Mouse (Mus musculus): ENCODE results near the gene Slc35a5. TPM values are rescaled to one million over a fixed set of nuclear protein-coding genes. Genes with fewer than 3 reads are reported as not detected.

Slc35a5 gene
- polyA plus RNA-seq, 1 experiment from 2014 or later: 14.8 TPM

GRCm38 (mm10) chr16:45100892-45101291 is 57.6 kb downstream of the Slc35a5 start:
- peak; percentile 56 for ATAC-seq (replicated peaks; ENCODE audit: insufficient number of reproducible peaks, low FRiP score, low TSS enrichment)
- Histone ChIP-seq H3K4me2 (0 out of 2 replicates have a peak overlapping the region, but pooled peaks have one; percentile 5), H3K36me3 (ENCODE audit: control insufficient read depth, insufficient read depth, low read length) (no peaks in the 10 kb centered on the region), H3K27ac (ENCODE audit: low read depth, low read length) (peak overlapping the region; percentile 37; the same call in 1 of the 2 replicates), H3K4me1 (ENCODE audit: control insufficient read depth, insufficient read depth, low read length) (peaks cover 30% of the 10 kb centered on the region), H3K9me3 (replicated peaks; ENCODE audit: control insufficient read depth, low read length) (no peaks in the 10 kb centered on the region), H3K27me3 (ENCODE audit: control insufficient read depth, insufficient read depth, low read length) (no peaks in the 10 kb centered on the region), H3K9ac (ENCODE audit: low read depth, low read length) (no peak overlapping the region), H3K4me3 (ENCODE audit: low read depth, low read length) (no peak overlapping the region)
- WGBS (ENCODE audit: insufficient replicate concordance): 25% methylated on average over 3 of the region's 3 CpGs

- Histone ChIP-seq H3K36me3 (ENCODE audit: control insufficient read depth, insufficient read depth, low read length) (no peaks in the 10 kb centered on the region), H3K4me3 (ENCODE audit: low read depth, low read length) (0 out of 2 replicates have a peak overlapping the region, but pooled peaks have one; percentile 2), H3K9me3 (replicated peaks; ENCODE audit: control insufficient read depth, low read length) (no peaks in the 10 kb centered on the region), H3K4me2 (peak overlapping the region; percentile 78), H3K9ac (ENCODE audit: low read depth, low read length) (no peak overlapping the region), H3K27me3 (ENCODE audit: control insufficient read depth, insufficient read depth, low read length) (no peaks in the 10 kb centered on the region), H3K27ac (ENCODE audit: low read depth, low read length) (no peak overlapping the region), H3K4me1 (ENCODE audit: control insufficient read depth, insufficient read depth, low read length) (peaks cover 37% of the 10 kb centered on the region)
- 69% methylated on average over 6 of the region's 6 CpGs for WGBS (ENCODE audit: insufficient replicate concordance)
- ATAC-seq (replicated peaks; ENCODE audit: insufficient number of reproducible peaks, low FRiP score, low TSS enrichment): no peak
Measured at GRCm38 (mm10) chr16:45098886-45099210, 59.7 kb downstream of the Slc35a5 start.

DNA sequence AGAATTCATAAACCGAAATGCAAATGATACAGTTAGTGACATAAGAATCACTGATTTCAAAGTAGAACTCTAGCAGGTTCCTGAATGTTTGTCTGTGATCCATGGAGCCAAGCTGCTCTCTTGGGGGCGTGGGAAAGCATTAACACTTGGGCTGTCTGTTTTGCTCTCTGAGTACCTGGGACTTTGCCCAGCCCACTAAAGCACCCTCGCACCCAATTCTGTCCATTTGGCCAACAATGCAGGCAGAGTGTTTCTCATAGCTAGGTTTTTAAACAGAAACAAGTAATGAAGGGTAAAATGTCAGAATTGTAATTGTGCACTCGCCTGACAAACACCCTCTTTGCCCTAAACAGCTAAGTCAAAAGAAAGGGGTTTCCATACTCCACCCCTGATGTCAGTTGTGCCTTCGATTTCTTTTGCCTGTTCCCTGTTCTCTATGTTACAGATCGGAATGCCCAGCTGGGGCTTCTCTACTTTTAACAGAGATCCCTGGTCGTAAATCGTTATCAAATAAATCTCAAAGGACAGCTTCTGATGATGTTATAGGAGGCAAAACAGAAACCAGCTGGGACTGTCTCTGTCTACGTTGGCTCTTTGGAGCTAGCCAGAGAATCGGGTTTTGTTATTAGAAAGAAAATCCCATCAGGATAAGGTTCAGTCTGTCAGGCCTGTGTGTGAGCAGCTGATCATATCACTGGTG is 60.2 kb downstream of the Slc35a5 start:
- no peaks in the 10 kb centered on the region for H3K27me3 ChIP-seq (ENCODE audit: control insufficient read depth, insufficient read depth, low read length)
- H3K36me3 ChIP-seq (ENCODE audit: control insufficient read depth, insufficient read depth, low read length): no peaks in the 10 kb centered on the region
- no peak overlapping the region for H3K27ac ChIP-seq (ENCODE audit: low read depth, low read length)
- H3K4me2 ChIP-seq: peak overlapping the region; percentile 78
- no peak overlapping the region for H3K9ac ChIP-seq (ENCODE audit: low read depth, low read length)
- WGBS (ENCODE audit: insufficient replicate concordance): 65% methylated on average over 10 of the region's 10 CpGs
- H3K4me1 ChIP-seq (ENCODE audit: control insufficient read depth, insufficient read depth, low read length): peaks cover 39% of the 10 kb centered on the region
- H3K9me3 ChIP-seq (replicated peaks; ENCODE audit: control insufficient read depth, low read length): no peaks in the 10 kb centered on the region
- H3K4me3 ChIP-seq (ENCODE audit: low read depth, low read length): 0 out of 2 replicates have a peak overlapping the region, but pooled peaks have one; percentile 2
- ATAC-seq (replicated peaks; ENCODE audit: insufficient number of reproducible peaks, low FRiP score, low TSS enrichment): no peak

DNA sequence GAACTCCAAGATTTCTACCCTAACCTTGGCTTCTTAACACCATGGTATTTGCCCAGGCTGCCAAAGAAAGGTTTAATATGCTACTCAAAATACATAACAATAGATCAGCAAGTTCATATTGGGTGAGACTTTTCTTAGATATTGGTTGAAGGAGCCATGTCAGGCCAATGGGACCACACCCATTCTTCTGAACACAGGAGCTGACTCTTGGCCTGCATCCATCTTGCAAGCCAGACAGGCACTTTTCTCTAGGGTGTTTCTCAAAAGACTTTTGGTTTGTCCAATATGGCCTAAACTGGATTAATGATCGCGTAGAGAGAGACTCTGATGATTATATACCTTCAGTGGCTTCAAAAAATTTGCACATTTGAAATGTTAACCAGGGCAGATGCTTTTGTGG is 61.0 kb downstream of the Slc35a5 start:
- 84% methylated on average over 2 of the region's 2 CpGs for WGBS (ENCODE audit: insufficient replicate concordance)
- no peak for ATAC-seq (replicated peaks; ENCODE audit: insufficient number of reproducible peaks, low FRiP score, low TSS enrichment)
- Histone ChIP-seq H3K9me3 (replicated peaks; ENCODE audit: control insufficient read depth, low read length) (no peaks in the 10 kb centered on the region), H3K4me2 (peak overlapping the region; percentile 78), H3K4me3 (ENCODE audit: low read depth, low read length) (0 out of 2 replicates have a peak overlapping the region, but pooled peaks have one; percentile 3), H3K36me3 (ENCODE audit: control insufficient read depth, insufficient read depth, low read length) (no peaks in the 10 kb centered on the region), H3K27me3 (ENCODE audit: control insufficient read depth, insufficient read depth, low read length) (no peaks in the 10 kb centered on the region), H3K27ac (ENCODE audit: low read depth, low read length) (no peak overlapping the region), H3K4me1 (ENCODE audit: control insufficient read depth, insufficient read depth, low read length) (peaks cover 46% of the 10 kb centered on the region), H3K9ac (ENCODE audit: low read depth, low read length) (no peak overlapping the region)

GRCm38 (mm10) chr16:45095561-45096482 is 62.7 kb downstream of the Slc35a5 start:
- no peak for ATAC-seq (replicated peaks; ENCODE audit: insufficient number of reproducible peaks, low FRiP score, low TSS enrichment)
- Histone ChIP-seq H3K4me3 (ENCODE audit: low read depth, low read length) (peak overlapping the region; percentile 54), H3K9me3 (replicated peaks; ENCODE audit: control insufficient read depth, low read length) (no peaks in the 10 kb centered on the region), H3K9ac (ENCODE audit: low read depth, low read length) (0 out of 2 replicates have a peak overlapping the region, but pooled peaks have one; percentile 39), H3K36me3 (ENCODE audit: control insufficient read depth, insufficient read depth, low read length) (no peaks in the 10 kb centered on the region), H3K4me2 (peak overlapping the region; percentile 78), H3K4me1 (ENCODE audit: control insufficient read depth, insufficient read depth, low read length) (peaks cover 34% of the 10 kb centered on the region), H3K27ac (ENCODE audit: low read depth, low read length) (no peak overlapping the region), H3K27me3 (ENCODE audit: control insufficient read depth, insufficient read depth, low read length) (no peaks in the 10 kb centered on the region)
- WGBS (ENCODE audit: insufficient replicate concordance): 86% methylated on average over 26 of the region's 26 CpGs

- Histone ChIP-seq H3K27ac (ENCODE audit: low read depth, low read length) (no peak overlapping the region), H3K4me2 (peak overlapping the region; percentile 78), H3K27me3 (ENCODE audit: control insufficient read depth, insufficient read depth, low read length) (no peaks in the 10 kb centered on the region), H3K4me1 (ENCODE audit: control insufficient read depth, insufficient read depth, low read length) (peaks cover 34% of the 10 kb centered on the region), H3K9me3 (replicated peaks; ENCODE audit: control insufficient read depth, low read length) (no peaks in the 10 kb centered on the region), H3K4me3 (ENCODE audit: low read depth, low read length) (peak overlapping the region; percentile 54), H3K36me3 (ENCODE audit: control insufficient read depth, insufficient read depth, low read length) (no peaks in the 10 kb centered on the region), H3K9ac (ENCODE audit: low read depth, low read length) (no peak overlapping the region)
- ATAC-seq (replicated peaks; ENCODE audit: insufficient number of reproducible peaks, low FRiP score, low TSS enrichment): no peak
- 78% methylated on average over 13 of the region's 13 CpGs for WGBS (ENCODE audit: insufficient replicate concordance)
Measured at GRCm38 (mm10) chr16:45095030-45095429, 63.5 kb downstream of the Slc35a5 start.

GRCm38 (mm10) chr16:45094136-45094756 is 64.3 kb downstream of the Slc35a5 start:
- WGBS (ENCODE audit: insufficient replicate concordance): 4% methylated on average over 9 of the region's 9 CpGs
- peaks cover 34% of the 10 kb centered on the region for H3K4me1 ChIP-seq (ENCODE audit: control insufficient read depth, insufficient read depth, low read length)
- no peak for ATAC-seq (replicated peaks; ENCODE audit: insufficient number of reproducible peaks, low FRiP score, low TSS enrichment)

DNA sequence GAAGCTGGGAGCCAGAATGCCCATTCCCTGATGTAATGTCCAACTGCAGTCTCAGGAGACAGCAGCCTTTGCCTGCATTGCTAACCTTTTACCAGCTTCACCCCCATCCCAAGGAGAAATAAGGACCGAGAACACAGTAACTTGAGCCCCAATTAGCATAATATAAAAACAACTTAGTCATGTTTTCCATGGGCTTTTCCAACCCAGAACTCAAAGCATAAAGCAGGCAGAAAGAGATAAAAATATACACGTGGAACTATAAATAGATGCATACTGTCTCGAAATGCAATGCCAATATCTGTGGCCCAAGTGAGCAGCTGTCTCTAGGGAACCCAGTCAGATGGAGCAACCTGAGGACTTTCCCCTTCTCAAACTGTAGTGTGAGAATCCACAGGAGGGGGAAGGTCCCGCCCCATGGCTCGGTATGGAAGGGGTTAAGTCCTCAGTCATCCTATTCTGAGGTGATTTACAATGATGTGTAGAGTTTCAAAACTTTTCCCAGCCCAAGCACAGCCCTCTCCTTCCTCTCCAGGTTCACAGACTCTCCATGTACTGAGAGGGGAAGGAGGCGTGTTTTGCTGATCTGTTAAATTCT is 65.3 kb downstream of the Slc35a5 start, which contains the start of gene Ccdc80:
Ccdc80 (plus strand) TSS at position 266 of the 595 bp plus-strand sequence.
- peak within 1 kb of the TSS; percentile 88 for H3K9ac ChIP-seq (ENCODE audit: low read depth, low read length)
- ATAC-seq (replicated peaks; ENCODE audit: insufficient number of reproducible peaks, low FRiP score, low TSS enrichment): peak; percentile 48; the same call in 1 of the 2 replicates
- H3K4me3 ChIP-seq (ENCODE audit: low read depth, low read length): peak within 1 kb of the TSS; percentile 54
- H3K27ac ChIP-seq (ENCODE audit: low read depth, low read length): peak within 1 kb of the TSS; percentile 95
- peak within 1 kb of the TSS; percentile 78 for H3K4me2 ChIP-seq
- no peaks in the 10 kb centered on the region for H3K9me3 ChIP-seq (replicated peaks; ENCODE audit: control insufficient read depth, low read length)
- 10% methylated on average over 6 of the region's 6 CpGs for WGBS (ENCODE audit: insufficient replicate concordance)
- H3K27me3 ChIP-seq (ENCODE audit: control insufficient read depth, insufficient read depth, low read length): no peaks in the 10 kb centered on the region
- H3K4me1 ChIP-seq (ENCODE audit: control insufficient read depth, insufficient read depth, low read length): peaks cover 31% of the 10 kb centered on the region
- H3K36me3 ChIP-seq (ENCODE audit: control insufficient read depth, insufficient read depth, low read length): no peaks in the 10 kb centered on the region

More at GRCm38 (mm10) chr16:45094136-45094756, 64.3 kb downstream of the Slc35a5 start:
- H3K27ac ChIP-seq (ENCODE audit: low read depth, low read length): peak overlapping the region; percentile 95
- H3K4me3 ChIP-seq (ENCODE audit: low read depth, low read length): peak overlapping the region; percentile 54
- H3K36me3 ChIP-seq (ENCODE audit: control insufficient read depth, insufficient read depth, low read length): no peaks in the 10 kb centered on the region
- no peaks in the 10 kb centered on the region for H3K27me3 ChIP-seq (ENCODE audit: control insufficient read depth, insufficient read depth, low read length)
- peak overlapping the region; percentile 88 for H3K9ac ChIP-seq (ENCODE audit: low read depth, low read length)
- peak overlapping the region; percentile 78 for H3K4me2 ChIP-seq
- H3K9me3 ChIP-seq (replicated peaks; ENCODE audit: control insufficient read depth, low read length): no peaks in the 10 kb centered on the region
